Mouse (Mus musculus) myocyte (in vitro differentiated cells): Measurements from ENCODE around the gene Traf5.

Source experiments
- E2F4 ChIP-seq: IDR thresholded peaks from one replicate; pipeline ENCODE4 v1.6.1; 2011; ENCODE audit warnings: mild to moderate bottlenecking, control low read depth, moderate library complexity; ENCODE audit not compliant: insufficient read depth
- MAX ChIP-seq: IDR thresholded peaks from one replicate; pipeline ENCODE4 v1.6.1; 2011; ENCODE audit warnings: low read depth, mild to moderate bottlenecking, control low read depth
- MYOD1 ChIP-seq, 3 experiments: IDR thresholded peaks; one replicate each; pipeline ENCODE4 v1.6.1; 2011; ENCODE audit warnings: control low read depth in 2 of 3, low read depth in 2 of 3, mild to moderate bottlenecking in 2 of 3, moderate library complexity in 1 of 3; ENCODE audit not compliant: insufficient read length in 2 of 3, control insufficient read depth in 1 of 3
- MYOG ChIP-seq, 3 experiments: IDR thresholded peaks; one replicate each; pipeline ENCODE4 v1.6.1; 2011; ENCODE audit warnings: control low read depth in 2 of 3, low read depth in 2 of 3, mild to moderate bottlenecking in 2 of 3; ENCODE audit not compliant: insufficient read length in 2 of 3, control insufficient read depth in 1 of 3, insufficient read depth in 1 of 3
- POLR2A ChIP-seq: IDR thresholded peaks from one replicate; pipeline ENCODE4 v1.6.1; 2011; ENCODE audit warnings: low read depth, mild to moderate bottlenecking, control low read depth, moderate library complexity; ENCODE audit not compliant: insufficient read length
- POLR2AphosphoS2 ChIP-seq: IDR thresholded peaks from one replicate; pipeline ENCODE4 v1.6.1; 2011; ENCODE audit warnings: low read depth, control low read depth; ENCODE audit not compliant: insufficient read length
- TCF12 ChIP-seq: IDR thresholded peaks from one replicate; pipeline ENCODE4 v1.6.1; 2011; ENCODE audit warnings: mild to moderate bottlenecking, control low read depth; ENCODE audit not compliant: poor library complexity, insufficient read depth, severe bottlenecking

- TF ChIP-seq POLR2A (no peak), MAX (no peak), POLR2AphosphoS2 (no peak), E2F4 (no peak), MYOG (IDR thresholded peaks at IDR 0.05; ENCODE audit: control insufficient read depth in 1 of 3, insufficient read depth in 1 of 3, insufficient read length in 2 of 3, low read depth in 2 of 3) (no peak), MYOD1 (IDR thresholded peaks at IDR 0.05; ENCODE audit: control insufficient read depth in 1 of 3, insufficient read length in 2 of 3, low read depth in 2 of 3) (no peak), TCF12 (no peak)
These were observed 95.7 kb downstream of the Traf5 start for GRCm38 (mm10) chr1:191996621-191997185.
